Mouse (Mus musculus) ES-E14 (cell line): ENCODE measurements around the gene Ccm2. TPM values are rescaled to one million over a fixed set of nuclear protein-coding genes. Genes with fewer than 3 reads are reported as not detected.

Source experiments
- DNase-seq: peaks from one replicate; pipeline ENCODE4 v3.0.0-alpha.2; 2013; ENCODE audit warnings: low read depth, low spot score
- H3K27ac ChIP-seq: 2 replicates; pipeline ENCODE4 v1.5.1; 2012; ENCODE audit warnings: low read depth, mild to moderate bottlenecking, low read length, moderate library complexity, mixed read lengths; ENCODE audit not compliant: poor library complexity, insufficient read depth, severe bottlenecking
- H3K36me3 ChIP-seq: 2 replicates; pipeline ENCODE4 v1.6.1; 2012; ENCODE audit warnings: mild to moderate bottlenecking, low read length, moderate library complexity, mixed read lengths; ENCODE audit not compliant: control insufficient read depth, poor library complexity, insufficient read depth, severe bottlenecking
- H3K4me1 ChIP-seq, 2 experiments: fragments of 150-350 bp in 1 of 2; sonication (generic) in 1 of 2; 2 replicates each; pipeline ENCODE4 v1.6.1; 2012; ENCODE audit warnings: low read length in 2 of 2, mild to moderate bottlenecking in 1 of 2, mixed read lengths in 1 of 2; ENCODE audit not compliant: control insufficient read depth in 2 of 2, insufficient read depth in 2 of 2, poor library complexity in 1 of 2
- H3K4me3 ChIP-seq, 2 experiments: fragments of 150-350 bp in 1 of 2; sonication (generic) in 1 of 2; 2 replicates each; pipeline ENCODE4 v1.5.1; 2012; ENCODE audit warnings: low read length in 2 of 2, low read depth in 1 of 2, mild to moderate bottlenecking in 1 of 2, mixed read lengths in 1 of 2; ENCODE audit not compliant: insufficient read depth in 1 of 2, poor library complexity in 1 of 2, severe bottlenecking in 1 of 2
- H3K9ac ChIP-seq: 2 replicates; pipeline ENCODE4 v1.6.1; 2012; ENCODE audit warnings: low read depth, mild to moderate bottlenecking, low read length, mixed read lengths; ENCODE audit not compliant: poor library complexity, insufficient read depth, severe bottlenecking
- H3K9me3 ChIP-seq: fragments of 150-350 bp; sonication (generic); 2 replicates; pipeline ENCODE4 v1.6.1; 2012; ENCODE audit warnings: low read depth, mild to moderate bottlenecking, low read length; ENCODE audit not compliant: control insufficient read depth, insufficient read depth
- CHD2 ChIP-seq: IDR thresholded peaks from 2 replicates; pipeline ENCODE4 v1.6.1; 2014; ENCODE audit warnings: mild to moderate bottlenecking, low read depth, low read length, inconsistent platforms
- HCFC1 ChIP-seq: IDR thresholded peaks from 2 replicates; pipeline ENCODE4 v1.6.1; 2012; ENCODE audit warnings: low read length, inconsistent platforms, borderline replicate concordance; ENCODE audit not compliant: insufficient read depth
- MAFK ChIP-seq: IDR thresholded peaks from 2 replicates; pipeline ENCODE4 v1.6.1; 2014; ENCODE audit warnings: mild to moderate bottlenecking, low read depth, low read length, inconsistent platforms; ENCODE audit not compliant: insufficient read depth
- ZC3H11A ChIP-seq: IDR thresholded peaks from 2 replicates; pipeline ENCODE4 v1.6.1; 2012; ENCODE audit warnings: low read depth, mild to moderate bottlenecking, inconsistent platforms, low read length, borderline replicate concordance
- ZNF384 ChIP-seq: IDR thresholded peaks from 2 replicates; pipeline ENCODE4 v1.6.1; 2012; ENCODE audit warnings: low read depth, low read length, inconsistent platforms
- in situ Hi-C, 2 experiments: fragments of 600-800 bp; cut with MboI; formaldehyde crosslinking; loops; one replicate each; pipeline ENCODE4 v1.15.1; 2025; ENCODE audit warnings: low sequenced_read_pairs in 2 of 2, inconsistent platforms in 1 of 2; ENCODE audit not compliant: unreplicated experiment in 2 of 2
- total RNA-seq: library from RNA; depleted of rRNA; stranded (reverse); fragments of 300-350 nt; gene quantifications from 2 replicates; pipeline ENCODE4 v1.2.3, GENCODE M21; 2012; rRNA removed

The Ccm2 gene
- total RNA-seq: 27.8 and 36.7 TPM in 2 replicates

DNA sequence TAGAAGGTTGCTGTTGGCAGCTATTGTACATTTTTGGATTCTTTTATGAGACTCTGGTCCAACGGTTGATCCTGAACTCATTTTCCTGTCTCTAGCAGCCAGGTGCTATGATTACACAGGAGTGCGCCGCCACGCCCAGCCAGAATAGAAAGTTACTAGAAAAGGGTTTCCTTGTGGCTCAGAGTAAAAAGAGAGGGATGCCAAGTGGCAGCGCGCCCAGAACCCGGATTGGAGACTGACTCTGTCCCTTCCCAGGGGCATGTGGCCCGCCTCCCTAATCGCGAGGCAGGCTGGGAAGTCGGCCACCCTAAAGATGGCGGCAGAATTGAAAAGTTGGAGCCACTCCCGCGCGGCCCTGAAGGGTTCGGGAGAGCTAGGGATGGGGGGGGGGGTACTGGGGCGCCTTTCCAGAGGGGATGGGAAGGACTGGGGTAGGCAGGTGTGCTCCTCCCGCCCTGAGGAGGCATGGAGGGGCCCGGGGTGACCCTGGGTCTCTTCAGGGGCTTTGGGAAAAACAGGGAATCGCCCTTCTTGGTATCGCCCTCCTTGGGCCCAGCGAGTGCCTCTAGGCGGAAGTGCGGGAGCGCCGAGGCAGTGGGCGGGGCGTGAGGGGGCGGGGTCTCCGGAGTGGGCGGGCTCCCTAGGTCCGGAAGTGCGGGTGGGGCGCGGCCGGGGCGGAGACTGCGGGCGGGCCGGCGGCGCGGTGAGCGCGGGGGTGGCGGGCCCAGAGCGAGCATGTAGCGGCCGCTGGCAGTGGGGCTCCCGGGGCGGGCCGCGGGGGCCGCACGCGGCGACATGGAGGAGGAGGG lies at the start of gene Ccm2:
Gene Ccm2 (plus strand): TSS at position 683 of the 809 bp plus-strand sequence.
- Histone ChIP-seq H3K9ac (peak within 1 kb of the TSS; percentile 98), H3K27ac (peak within 1 kb of the TSS; percentile 100), H3K36me3 (no peaks in the 10 kb centered on the region), H3K4me3 (peak within 1 kb of the TSS; percentile 88 to 92), H3K4me1 (peaks cover 3 to 7% of the 10 kb centered on the region in 2 experiments; a peak in 2 of 4 replicates), H3K9me3 (no peaks in the 10 kb centered on the region)
- in situ Hi-C loops: no loop called here
- peak; percentile 90 for DNase-seq
- TF ChIP-seq CHD2 (no peak), HCFC1 (peak; percentile 53; the same call in 1 of the 2 replicates)

DNA sequence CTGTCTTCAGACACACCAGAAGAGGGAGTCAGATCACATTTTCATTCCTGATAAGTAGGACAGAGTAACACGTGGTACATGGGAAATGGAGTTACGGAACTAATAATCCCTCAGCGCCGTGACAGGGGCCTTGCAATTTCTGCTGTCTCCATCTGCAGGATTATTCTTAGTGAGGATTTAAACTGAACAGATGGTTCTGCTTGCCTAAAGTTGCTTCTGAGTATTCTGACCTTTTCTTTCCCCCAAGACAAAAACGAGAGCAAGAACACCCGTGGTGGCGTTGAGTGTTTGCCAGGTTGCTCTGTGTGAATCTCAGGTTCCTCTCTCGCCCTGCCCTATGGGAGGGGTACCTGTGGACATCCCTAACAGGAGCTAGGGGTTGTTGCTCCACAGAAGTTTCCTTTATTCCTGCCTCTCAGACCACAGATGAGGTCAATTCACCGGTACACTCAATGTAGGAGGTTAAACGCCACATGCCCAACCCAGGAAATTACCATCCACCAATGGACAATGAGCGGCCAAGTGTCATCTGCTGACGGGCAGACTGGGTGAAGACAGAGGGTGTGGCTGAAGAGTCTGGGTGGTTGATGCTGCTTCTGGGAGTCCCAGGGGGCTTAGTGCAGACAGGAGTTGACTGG lies 49.3 kb upstream of the Ccm2 start:
- Histone ChIP-seq H3K4me1 (peaks cover 3 to 6% of the 10 kb centered on the region in 2 experiments; a peak in 3 of 4 replicates), H3K9ac (no peak overlapping the region), H3K4me3 (no peak overlapping the region), H3K9me3 (no peaks in the 10 kb centered on the region), H3K36me3 (no peaks in the 10 kb centered on the region), H3K27ac (no peak overlapping the region)
- in situ Hi-C loops: no loop called here
- no peak for DNase-seq
- no peak for TF ChIP-seq MAFK
- TF ChIP-seq ZNF384: no peak
- no peak for TF ChIP-seq HCFC1
- TF ChIP-seq ZC3H11A: no peak
- TF ChIP-seq CHD2: no peak

DNA sequence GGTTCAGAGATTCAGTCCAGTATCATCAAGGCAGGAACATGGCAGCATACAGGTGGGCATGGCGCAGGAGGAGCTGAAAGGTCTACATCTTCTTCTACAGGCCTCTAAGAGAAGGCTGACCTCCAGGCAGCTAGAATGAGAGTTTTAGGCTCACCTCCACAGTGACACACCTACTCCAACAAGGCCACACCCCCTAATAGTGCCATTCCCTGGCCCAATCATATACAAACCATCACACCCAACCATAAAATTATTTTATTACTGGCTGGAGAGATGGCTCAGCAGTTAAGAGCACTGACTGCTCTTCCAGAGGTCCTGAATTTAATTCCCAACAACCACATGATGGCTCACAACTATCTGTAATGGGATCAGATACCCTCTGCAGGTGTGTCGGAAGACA lies 44.2 kb upstream of the Ccm2 start:
- Histone ChIP-seq H3K9ac (no peak overlapping the region), H3K4me3 (no peak overlapping the region), H3K9me3 (no peaks in the 10 kb centered on the region), H3K4me1 (peaks cover 0 to 1% of the 10 kb centered on the region in 2 experiments; a peak in 1 of 4 replicates), H3K27ac (no peak overlapping the region), H3K36me3 (no peaks in the 10 kb centered on the region)
- TF ChIP-seq ZC3H11A (no peak), CHD2 (no peak), MAFK (no peak), HCFC1 (no peak), ZNF384 (no peak)
- in situ Hi-C loops: no loop called here
- DNase-seq: no peak

DNA sequence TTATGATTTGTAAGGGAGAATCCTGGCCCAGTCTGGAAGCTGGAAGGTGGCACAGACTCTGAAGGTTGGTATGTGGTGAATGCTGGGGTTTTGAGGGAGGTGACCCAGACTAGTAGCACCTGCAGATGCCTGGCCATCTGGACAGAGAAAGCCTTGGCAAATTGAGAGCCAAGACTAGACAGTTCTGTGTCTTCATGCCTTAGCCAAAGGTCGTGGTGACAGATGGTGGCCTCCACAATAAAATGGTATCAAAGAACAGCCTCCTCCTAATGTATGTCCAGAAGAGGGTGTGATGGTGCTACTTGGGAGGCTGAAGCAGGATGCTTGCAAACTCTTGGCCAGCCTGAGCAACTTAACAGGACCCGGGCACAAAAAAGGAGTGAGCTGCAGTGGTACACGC lies 42.5 kb upstream of the Ccm2 start:
- H3K27ac ChIP-seq: no peak overlapping the region
- peaks cover 0 to 1% of the 10 kb centered on the region in 2 experiments; a peak in 1 of 4 replicates for H3K4me1 ChIP-seq
- no peak for DNase-seq
- no peak for TF ChIP-seq MAFK
- TF ChIP-seq ZNF384: no peak
- TF ChIP-seq ZC3H11A: no peak
- TF ChIP-seq HCFC1: no peak
- TF ChIP-seq CHD2: no peak
- no peak overlapping the region for H3K9ac ChIP-seq
- no peaks in the 10 kb centered on the region for H3K36me3 ChIP-seq
- no peaks in the 10 kb centered on the region for H3K9me3 ChIP-seq
- in situ Hi-C loops: no loop called here
- no peak overlapping the region for H3K4me3 ChIP-seq
